Mouse (Mus musculus) kidney, adult 8-10 months (tissue): Measurements from ENCODE around the gene Afg3l1.
"Not testable (repeated sequence)": the region's sequence is repeated elsewhere in the genome, so short reads cannot be mapped to it uniquely, and the experiment has no call there.

Experiments used
- DNase-seq, 2 experiments: peaks; one replicate each; pipeline ENCODE4 v3.0.0; 2022

Afg3l1 gene

DNA sequence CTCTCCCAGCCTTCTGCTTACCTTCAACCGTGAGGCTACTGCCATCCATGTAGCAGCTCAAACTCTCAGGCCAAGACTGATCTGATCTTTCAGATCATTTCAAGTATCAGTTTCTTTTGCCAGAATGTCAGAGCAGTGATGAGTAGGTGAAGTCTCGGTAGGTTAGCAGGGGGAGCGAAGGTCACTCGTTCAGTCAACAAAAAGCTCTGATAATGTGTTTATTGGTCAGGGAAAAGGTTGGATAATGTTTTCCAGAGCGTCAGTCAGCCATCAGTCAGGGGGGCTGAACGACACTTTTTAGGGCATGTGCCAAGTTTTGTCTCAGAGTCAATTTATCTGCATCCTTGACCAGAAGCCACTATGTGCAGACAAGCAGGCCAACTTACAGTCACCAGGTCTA is 4.7 kb upstream of the Afg3l1 start:
- DNase-seq = not testable (repeated sequence)

GRCm38 (mm10) chr8:123474549-123474948 is 3.2 kb upstream of the Afg3l1 start:
- not testable (repeated sequence) for DNase-seq

- DNase-seq = no peak
Observed at GRCm38 (mm10) chr8:123476911-123477736, 579 bp upstream of the Afg3l1 start.

GRCm38 (mm10) chr8:123478456-123479218 is 934 bp downstream of the Afg3l1 start:
- no peak for DNase-seq

- no peak for DNase-seq
Observed at GRCm38 (mm10) chr8:123482627-123483026, 4.9 kb downstream of the Afg3l1 start.

DNA sequence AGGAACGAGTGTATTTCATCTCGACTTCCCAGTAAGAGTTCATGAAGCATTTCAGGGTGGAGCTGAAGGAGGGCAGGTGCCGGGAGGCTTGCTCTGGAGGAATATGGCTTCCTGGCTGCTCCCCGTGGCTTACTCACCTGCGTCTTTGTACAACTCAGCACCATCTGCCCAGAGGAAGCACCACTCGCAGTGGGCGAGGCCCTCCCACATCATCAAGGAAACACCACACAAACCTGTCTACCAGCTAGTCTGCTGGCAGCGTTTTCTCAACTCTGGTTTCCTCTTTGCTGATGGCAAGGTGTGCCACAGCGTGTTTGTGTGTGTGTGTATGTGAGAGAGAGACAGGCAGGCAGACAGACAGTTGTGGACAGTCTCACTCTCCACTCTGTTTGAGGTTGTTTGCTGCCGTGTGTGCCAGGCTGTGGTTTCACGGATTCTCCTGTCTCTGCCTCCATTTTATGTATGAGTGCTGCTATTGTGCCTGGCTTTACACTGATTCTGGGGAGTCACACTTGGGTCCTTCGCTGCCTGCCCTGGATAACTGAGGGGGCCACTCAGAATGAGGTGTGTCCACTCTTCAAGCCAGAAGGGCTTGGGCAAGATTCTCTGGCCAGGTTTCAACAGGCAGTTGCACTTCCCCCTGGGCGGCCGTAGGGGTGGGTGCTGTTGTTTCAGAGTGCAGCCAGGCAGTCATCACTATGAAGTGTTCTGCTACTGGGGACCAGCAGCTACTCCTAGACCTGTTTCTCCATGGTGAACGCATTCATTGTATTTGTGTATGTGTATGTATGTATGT is 13.8 kb downstream of the Afg3l1 start:
- no peak for DNase-seq

GRCm38 (mm10) chr8:123492898-123493297 is 15.2 kb downstream of the Afg3l1 start:
- no peak for DNase-seq

DNA sequence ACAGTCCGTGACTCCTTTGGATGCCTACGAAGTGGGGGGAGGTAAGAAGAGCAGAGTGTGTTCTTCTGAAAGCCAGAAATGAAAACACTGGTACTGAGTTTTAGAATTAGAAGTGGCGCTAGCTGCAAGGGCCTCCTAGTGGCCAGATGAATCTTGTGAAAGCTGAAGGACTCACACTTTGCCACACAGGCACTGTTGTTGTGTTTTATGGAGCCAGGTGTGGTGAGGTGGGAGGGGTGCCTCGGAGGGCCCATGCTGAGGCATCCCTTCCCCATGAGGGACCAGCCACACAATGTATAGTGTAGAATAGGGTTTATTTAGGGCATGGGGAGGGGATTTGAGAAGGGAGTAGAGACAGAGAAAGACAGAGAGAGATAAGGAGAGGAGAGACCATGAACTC is 20.0 kb downstream of the Afg3l1 start:
- no peak for DNase-seq

- DNase-seq = no peak
Observed at GRCm38 (mm10) chr8:123498963-123499362, 21.3 kb downstream of the Afg3l1 start.

DNA sequence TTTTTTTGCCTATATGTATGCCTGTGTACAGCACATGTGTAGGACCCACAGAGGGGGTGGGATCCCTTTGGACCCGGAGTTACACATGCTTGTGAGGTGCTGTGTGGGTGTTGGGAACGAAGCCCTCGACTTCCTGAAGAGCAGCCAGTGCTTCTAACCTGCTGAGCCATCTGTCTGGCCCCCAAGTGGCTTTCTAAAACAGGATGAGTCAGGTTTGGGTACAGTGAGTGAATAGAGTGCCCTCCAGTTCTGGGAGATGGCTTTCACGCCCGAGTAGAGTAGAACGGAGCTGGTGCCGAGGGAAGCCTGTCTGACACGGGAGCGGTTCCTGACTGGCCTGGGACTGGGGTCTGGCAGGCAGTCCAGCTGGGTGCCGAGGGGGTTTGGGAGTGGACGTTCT is 21.9 kb downstream of the Afg3l1 start:
- DNase-seq = no peak

- no peak for DNase-seq
Observed at GRCm38 (mm10) chr8:123502192-123502591, 24.5 kb downstream of the Afg3l1 start.

DNA sequence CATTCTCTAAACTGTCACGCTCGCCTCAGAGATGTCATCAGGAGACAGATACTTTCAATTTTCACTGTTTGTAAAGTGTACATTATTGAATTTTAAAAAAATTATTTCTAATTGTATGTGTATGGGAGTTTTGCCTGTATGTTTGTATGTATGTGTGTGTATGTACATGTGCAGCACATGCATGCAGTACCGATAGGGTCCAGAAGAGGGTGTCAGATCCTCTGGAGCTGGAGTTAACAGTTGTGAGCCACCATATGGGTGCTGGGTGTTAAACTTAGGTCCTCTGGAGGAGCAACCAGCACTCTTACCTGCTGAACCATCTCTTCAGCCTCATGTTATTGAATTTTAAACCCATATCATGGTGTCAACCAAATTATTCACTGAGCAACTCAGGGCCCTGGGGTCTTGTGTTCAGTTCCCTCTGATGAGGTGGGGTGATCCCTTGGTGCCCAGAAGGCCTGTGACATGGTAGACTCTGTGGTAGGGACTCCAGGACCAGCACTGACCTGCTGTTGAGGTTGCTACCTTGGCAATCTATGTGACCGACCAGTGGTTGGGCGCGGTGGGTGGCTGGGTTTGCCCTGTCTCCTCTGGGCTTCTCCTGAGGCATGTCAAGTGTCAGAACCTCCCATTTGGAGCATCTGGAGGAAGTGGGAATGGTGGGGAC is 26.2 kb downstream of the Afg3l1 start:
- no peak for DNase-seq

DNA sequence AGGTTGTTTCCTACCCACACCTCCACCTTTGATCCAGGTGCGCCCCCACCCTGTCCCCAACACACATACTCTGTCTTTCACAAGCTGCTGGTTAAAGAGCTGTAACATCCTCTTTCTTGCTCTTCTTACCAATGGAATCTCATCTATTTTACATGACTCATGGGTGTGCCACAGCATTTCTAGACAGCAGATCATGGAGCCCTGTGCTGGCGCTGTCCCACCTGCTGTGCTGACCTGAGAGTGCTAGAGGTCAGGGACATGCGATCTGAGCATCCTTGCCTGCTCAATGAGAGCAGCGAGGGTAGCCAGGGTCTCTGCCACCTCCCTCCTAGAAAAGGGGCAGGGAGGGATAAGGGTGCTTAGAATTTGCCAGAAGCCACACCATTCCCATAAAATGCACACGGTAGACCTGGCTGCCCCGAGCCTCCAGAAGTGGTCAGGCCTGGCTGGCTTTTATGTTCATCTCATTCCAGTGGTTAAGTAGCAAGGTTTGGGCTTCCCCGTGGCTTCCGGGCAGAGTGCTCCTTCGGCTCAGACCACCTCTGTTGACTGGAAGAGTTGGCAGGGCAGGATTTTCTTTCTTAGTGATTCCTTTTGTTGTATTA is 27.0 kb downstream of the Afg3l1 start:
- DNase-seq = no peak

DNA sequence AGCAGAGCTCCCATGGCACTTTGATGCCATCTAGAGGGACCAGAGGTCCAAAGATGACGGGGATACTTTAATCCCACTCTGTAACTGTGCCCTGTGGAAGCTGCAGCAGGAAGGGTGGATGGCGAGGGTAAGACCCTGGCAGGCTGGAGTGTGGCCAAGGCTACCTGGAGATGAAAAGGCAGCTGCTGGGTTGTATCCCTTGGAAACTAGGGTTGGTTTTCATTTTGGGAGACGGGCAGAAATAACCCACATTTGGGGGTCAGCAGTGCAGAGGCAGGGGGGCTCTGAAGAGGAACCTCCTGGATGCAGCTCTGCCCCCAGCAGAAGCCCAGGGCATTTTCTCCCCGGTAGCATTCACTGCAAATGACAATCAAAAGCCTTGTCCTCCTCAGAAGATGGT is 27.6 kb downstream of the Afg3l1 start:
- DNase-seq = no peak

- no peak for DNase-seq
Observed at GRCm38 (mm10) chr8:123505695-123506094, 28.0 kb downstream of the Afg3l1 start.

DNA sequence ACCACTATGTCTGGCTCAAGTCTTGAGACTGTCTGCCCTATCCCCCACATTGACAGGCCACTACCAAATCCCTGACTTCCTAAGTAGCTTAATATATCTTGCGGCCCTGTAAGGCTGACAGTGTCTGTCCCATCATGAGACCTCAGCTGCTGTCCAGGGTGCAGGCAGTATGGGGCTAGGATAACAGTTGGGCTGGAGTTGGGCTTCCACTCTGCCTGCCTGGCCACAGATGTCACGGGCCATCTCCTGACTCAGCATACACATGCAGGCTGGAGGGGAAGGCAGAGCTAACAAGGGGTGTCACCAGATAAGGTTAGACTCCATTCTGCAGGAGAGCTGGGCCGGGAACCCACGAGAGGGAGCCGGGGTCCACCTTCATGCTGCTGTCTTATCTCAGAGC is 29.4 kb downstream of the Afg3l1 start:
- no peak for DNase-seq

- DNase-seq = no peak
Observed at GRCm38 (mm10) chr8:123510819-123511218, 33.1 kb downstream of the Afg3l1 start.

DNA sequence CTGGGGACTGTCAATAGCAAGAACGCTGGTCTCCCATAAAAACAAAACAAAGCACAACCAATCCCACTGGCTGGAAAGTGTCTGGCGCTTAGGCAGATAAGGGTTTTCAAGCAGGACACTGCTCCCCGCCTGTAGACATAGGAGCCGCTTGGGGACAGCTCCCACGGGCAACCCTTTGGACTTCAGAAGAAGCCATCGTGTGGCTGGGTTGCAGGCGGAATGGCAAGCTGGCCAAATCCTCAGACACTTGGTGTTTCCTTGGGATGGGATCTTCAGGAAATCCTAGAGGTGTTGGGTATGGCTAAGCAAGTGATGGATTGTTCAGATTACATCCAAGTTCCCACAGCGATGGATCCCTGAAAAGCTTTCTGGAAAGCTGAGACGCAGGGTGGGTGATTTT is 36.4 kb downstream of the Afg3l1 start:
- no peak for DNase-seq

DNA sequence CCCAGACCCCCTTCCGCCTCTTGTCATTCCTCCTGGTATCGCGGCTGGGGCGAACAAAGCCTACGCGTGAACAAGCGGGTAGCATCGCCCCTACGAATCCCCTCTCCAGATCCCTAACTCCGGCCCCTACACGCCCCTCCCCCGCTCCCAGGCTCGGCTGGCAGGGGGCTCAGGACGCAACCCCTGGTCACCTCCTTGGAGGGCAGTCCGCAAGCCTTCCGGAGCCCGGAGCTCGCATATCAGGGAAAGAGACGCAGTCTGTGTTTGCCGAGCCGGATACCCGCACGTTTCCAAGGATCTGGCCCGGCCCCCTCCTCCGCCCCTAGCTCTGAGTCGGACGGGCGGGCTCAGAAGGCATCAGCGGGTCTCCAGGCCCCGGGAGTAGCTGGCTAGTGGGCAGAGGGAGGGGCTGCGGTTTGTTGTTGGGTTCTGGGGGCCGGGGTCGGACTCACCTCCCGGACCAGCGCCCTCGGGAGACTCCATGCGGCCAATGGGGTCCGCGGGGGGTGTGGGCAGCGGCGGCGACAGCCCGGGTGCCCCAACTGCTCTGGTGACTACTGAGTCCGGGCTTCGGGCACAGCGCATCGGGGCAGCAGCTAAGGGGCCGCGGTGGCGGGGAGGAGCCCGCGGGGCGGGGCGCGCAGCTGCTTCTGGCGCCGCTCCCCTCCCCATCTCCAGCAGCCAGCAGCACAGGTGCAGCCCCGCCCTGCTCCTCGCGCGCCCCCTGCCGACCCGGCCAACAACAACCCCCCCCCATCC is 37.3 kb downstream of the Afg3l1 start, which contains the start of gene Dbndd1:
Gene Dbndd1 (minus strand): TSS at position 683 of the 759 bp plus-strand sequence.
- DNase-seq = no peak

DNA sequence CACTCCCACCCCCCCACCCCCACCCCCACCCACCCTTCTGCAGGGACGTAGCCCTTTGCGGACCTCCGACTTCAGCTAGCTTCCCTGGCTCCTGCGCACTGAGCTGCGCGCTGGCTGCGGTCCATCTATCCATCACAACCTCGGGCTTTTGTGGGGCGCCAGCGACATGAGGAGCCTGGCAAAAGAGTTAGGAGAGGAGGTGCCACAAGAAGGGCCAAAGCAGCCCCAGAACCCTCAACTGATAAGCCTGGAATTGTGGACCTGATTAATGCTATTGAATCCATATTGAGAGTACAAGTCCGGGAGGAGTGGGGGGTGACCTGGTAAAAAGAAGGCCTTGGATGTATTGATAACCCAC is 37.8 kb downstream of the Afg3l1 start:
- no peak for DNase-seq

DNA sequence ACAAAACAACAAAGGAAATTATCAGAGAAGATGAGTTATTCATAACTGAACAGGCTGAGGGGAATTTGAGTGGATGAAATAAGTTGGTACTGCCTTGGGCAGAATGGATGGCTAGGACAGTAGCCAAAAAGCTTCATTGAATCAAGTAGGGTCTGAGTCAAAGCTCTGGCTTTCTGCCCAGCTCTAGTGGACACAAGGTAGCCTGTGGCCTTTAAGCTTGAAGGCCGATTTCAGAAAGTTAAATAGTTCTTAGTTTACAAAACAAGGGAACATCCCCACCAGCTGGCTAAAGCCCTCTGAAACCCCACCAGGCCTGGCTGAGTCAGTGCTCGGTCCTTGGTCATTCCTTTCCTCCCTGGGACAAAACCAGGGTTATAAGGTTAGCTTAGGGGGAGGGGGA is 38.9 kb downstream of the Afg3l1 start:
- DNase-seq = no peak

DNA sequence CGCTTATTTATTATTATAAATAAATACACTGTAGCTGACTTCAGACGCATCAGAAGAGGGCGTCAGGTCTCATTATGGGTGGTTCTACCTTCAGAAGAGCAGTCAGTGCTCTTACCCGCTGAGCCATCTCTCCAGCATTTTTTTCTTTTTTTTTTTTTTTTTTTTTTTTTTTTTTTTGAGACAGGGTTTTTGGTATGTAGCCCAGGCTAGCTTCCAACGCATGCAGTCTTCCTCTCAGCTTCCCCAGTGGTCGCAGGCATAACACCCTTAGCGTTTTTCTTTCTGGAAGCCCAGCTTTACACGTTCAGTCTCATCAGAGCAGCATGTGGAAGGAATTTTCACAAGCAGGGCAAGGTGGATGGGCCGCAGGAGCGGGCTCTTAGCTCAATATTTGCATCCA is 40.5 kb downstream of the Afg3l1 start:
- DNase-seq = no peak
